Mouse (Mus musculus) hindbrain, postnatal 0 days (tissue): ENCODE measurements at regions not wholly inside any gene's neighbourhood (a gene's known extent, or its start where the extent isn't known, plus 50 kb on each side); places are given as distances from the start of the nearest gene placed in this dataset.
A peak's percentile ranks its signal among the peaks of the same experiment; 100 is the strongest.

Experiments used
- ATAC-seq: fragments of 200-750 bp; cut with Nextera tagmentation; 2 replicates; pipeline ENCODE4 v1.8.0; 2017; ENCODE audit warnings: mild to moderate bottlenecking, moderate TSS enrichment, moderate library complexity
- DNase-seq: peaks from one replicate; pipeline ENCODE4 v3.0.0-alpha.2; 2015; ENCODE audit warnings: low spot score
- H3K27ac ChIP-seq: fragments of 300-500 bp; sonication (generic); 2 replicates; pipeline ENCODE4 v1.5.1; 2014; ENCODE audit warnings: mild to moderate bottlenecking
- H3K27me3 ChIP-seq: fragments of 300-500 bp; sonication (generic); 2 replicates; pipeline ENCODE4 v1.6.1; 2014; ENCODE audit warnings: low read length, mixed read lengths; ENCODE audit not compliant: insufficient read depth
- H3K36me3 ChIP-seq: fragments of 300-500 bp; sonication (generic); 2 replicates; pipeline ENCODE4 v1.6.1; 2014; ENCODE audit warnings: low read length, mixed read lengths; ENCODE audit not compliant: insufficient read depth
- H3K4me1 ChIP-seq: fragments of 300-500 bp; sonication (generic); 2 replicates; pipeline ENCODE4 v1.6.1; 2014; ENCODE audit warnings: antibody characterized with exemption, low read length, mixed read lengths; ENCODE audit not compliant: insufficient read depth
- H3K4me2 ChIP-seq: fragments of 300-500 bp; sonication (generic); 2 replicates; pipeline ENCODE4 v1.6.1; 2014; ENCODE audit warnings: low read depth, mild to moderate bottlenecking, low read length, moderate library complexity, mixed read lengths
- H3K4me3 ChIP-seq: fragments of 300-500 bp; sonication (generic); 2 replicates; pipeline ENCODE4 v1.5.1; 2014; ENCODE audit warnings: low read length
- H3K9ac ChIP-seq: fragments of 300-500 bp; sonication (generic); replicated peaks from 2 replicates; pipeline ENCODE4 v1.6.1; 2014; ENCODE audit warnings: mild to moderate bottlenecking, low read length, moderate library complexity, mixed read lengths
- H3K9me3 ChIP-seq: fragments of 300-500 bp; sonication (generic); 2 replicates; pipeline ENCODE4 v1.6.1; 2016; ENCODE audit warnings: low read length, mixed read lengths
- CTCF ChIP-seq: IDR thresholded peaks from 2 replicates; pipeline ENCODE4 v1.5.1; 2016; ENCODE audit warnings: antibody characterized with exemption, control low read depth, low read depth
- WGBS: fragments of 180-500 bp; shearing (Covaris S2); extraction: QIAGEN DNeasy Blood & Tissue Kit; methylation state at CpG from one replicate; pipeline ENCODE4 v1.1.7; 2014; 5-methylcytosine and 5-hydroxymethylcytosine counted together

GRCm38 (mm10) chr4:79362522-79362921 lies 1150.8 kb upstream of the Ptprd start:
- no peak for ATAC-seq
- no peak overlapping the region for H3K27ac ChIP-seq
- H3K4me2 ChIP-seq, result no peak overlapping the region
- H3K4me3 ChIP-seq, result no peak overlapping the region
- no peak overlapping the region for H3K9ac ChIP-seq
- 80% methylated on average over 4 of the region's 4 CpGs for WGBS
- H3K27me3 ChIP-seq, result no peaks in the 10 kb centered on the region
- no peak for TF ChIP-seq CTCF
- H3K9me3 ChIP-seq, result no peaks in the 10 kb centered on the region
- no peaks in the 10 kb centered on the region for H3K36me3 ChIP-seq
- H3K4me1 ChIP-seq, result no peaks in the 10 kb centered on the region
- no peak for DNase-seq

- 82% methylated on average over 1 of the region's 1 CpGs for WGBS
- no peak for DNase-seq
- no peaks in the 10 kb centered on the region for H3K36me3 ChIP-seq
- H3K4me1 ChIP-seq, result no peaks in the 10 kb centered on the region
- H3K9ac ChIP-seq, result no peak overlapping the region
- no peaks in the 10 kb centered on the region for H3K9me3 ChIP-seq
- H3K4me3 ChIP-seq, result no peak overlapping the region
- ATAC-seq, result no peak
- no peak overlapping the region for H3K4me2 ChIP-seq
- TF ChIP-seq CTCF, result no peak
- H3K27me3 ChIP-seq, result no peaks in the 10 kb centered on the region
- no peak overlapping the region for H3K27ac ChIP-seq
These were observed 1146.0 kb upstream of the Ptprd start for GRCm38 (mm10) chr4:79357720-79358119.

- 47% methylated on average over 3 of the region's 3 CpGs for WGBS
- no peak for ATAC-seq
- Histone ChIP-seq H3K27ac (no peak overlapping the region), H3K4me1 (no peaks in the 10 kb centered on the region), H3K4me3 (no peak overlapping the region), H3K4me2 (no peak overlapping the region), H3K36me3 (no peaks in the 10 kb centered on the region), H3K9me3 (no peaks in the 10 kb centered on the region), H3K9ac (no peak overlapping the region), H3K27me3 (no peaks in the 10 kb centered on the region)
- TF ChIP-seq CTCF, result no peak
- DNase-seq, result peak; percentile 24
These were observed 1098.3 kb upstream of the Ptprd start for GRCm38 (mm10) chr4:79309890-79310727.

GRCm38 (mm10) chr4:79291091-79291490 lies 1079.3 kb upstream of the Ptprd start:
- DNase-seq (no peak), ATAC-seq (no peak)
- no peak overlapping the region for H3K27ac ChIP-seq
- H3K4me1 ChIP-seq, result no peaks in the 10 kb centered on the region
- no peak overlapping the region for H3K4me3 ChIP-seq
- no peak overlapping the region for H3K4me2 ChIP-seq
- TF ChIP-seq CTCF, result no peak
- no peak overlapping the region for H3K9ac ChIP-seq
- no peaks in the 10 kb centered on the region for H3K36me3 ChIP-seq
- no peaks in the 10 kb centered on the region for H3K27me3 ChIP-seq
- no peaks in the 10 kb centered on the region for H3K9me3 ChIP-seq
- WGBS, result 56% methylated on average over 1 of the region's 1 CpGs

- TF ChIP-seq CTCF, result no peak
- H3K9me3 ChIP-seq, result no peaks in the 10 kb centered on the region
- no peaks in the 10 kb centered on the region for H3K27me3 ChIP-seq
- WGBS, result 48% methylated on average over 1 of the region's 1 CpGs
- no peak overlapping the region for H3K4me2 ChIP-seq
- peak; percentile 89 for ATAC-seq
- DNase-seq, result peak; percentile 77
- H3K36me3 ChIP-seq, result no peaks in the 10 kb centered on the region
- no peak overlapping the region for H3K27ac ChIP-seq
- H3K9ac ChIP-seq, result no peak overlapping the region
- no peaks in the 10 kb centered on the region for H3K4me1 ChIP-seq
- H3K4me3 ChIP-seq, result no peak overlapping the region
These were observed 1053.3 kb upstream of the Ptprd start for GRCm38 (mm10) chr4:79265044-79265443.

GRCm38 (mm10) chr4:79243184-79243583 lies 1031.4 kb upstream of the Ptprd start:
- no peak overlapping the region for H3K9ac ChIP-seq
- H3K27ac ChIP-seq, result no peak overlapping the region
- H3K36me3 ChIP-seq, result no peaks in the 10 kb centered on the region
- H3K9me3 ChIP-seq, result no peaks in the 10 kb centered on the region
- DNase-seq, result no peak
- no peaks in the 10 kb centered on the region for H3K27me3 ChIP-seq
- no peak for ATAC-seq
- no peak overlapping the region for H3K4me2 ChIP-seq
- TF ChIP-seq CTCF, result no peak
- H3K4me1 ChIP-seq, result no peaks in the 10 kb centered on the region
- H3K4me3 ChIP-seq, result no peak overlapping the region

- no peaks in the 10 kb centered on the region for H3K36me3 ChIP-seq
- no peak for ATAC-seq
- no peaks in the 10 kb centered on the region for H3K27me3 ChIP-seq
- 92% methylated on average over 1 of the region's 1 CpGs for WGBS
- TF ChIP-seq CTCF, result no peak
- no peaks in the 10 kb centered on the region for H3K4me1 ChIP-seq
- DNase-seq, result no peak
- H3K9ac ChIP-seq, result no peak overlapping the region
- no peak overlapping the region for H3K27ac ChIP-seq
- H3K4me3 ChIP-seq, result no peak overlapping the region
- no peak overlapping the region for H3K4me2 ChIP-seq
- no peaks in the 10 kb centered on the region for H3K9me3 ChIP-seq
These were observed 1029.9 kb upstream of the Ptprd start for GRCm38 (mm10) chr4:79241647-79242046.
